Mouse (Mus musculus) layer of hippocampus, adult 18-20 months (tissue): ENCODE measurements around the gene Olfr668. TPM values are rescaled to one million over a fixed set of nuclear protein-coding genes. Genes with fewer than 3 reads are reported as not detected.
"Not testable (repeated sequence)": the region's sequence is repeated elsewhere in the genome, so short reads cannot be mapped to it uniquely, and the experiment has no call there.

Source experiments
- DNase-seq, 2 experiments: peaks; one replicate each; pipeline ENCODE4 v3.0.0; 2022; ENCODE audit warnings: low spot score in 2 of 2
- long read RNA-seq: library from polyadenylated mRNA; stranded (forward); transcript quantifications from one replicate; pipeline ENCODE4 v2.0.0, GENCODE M21; 2021
- total RNA-seq, 2 experiments: library from RNA; stranded (reverse); gene quantifications; 2 replicates each; pipeline ENCODE4 v1.2.3; 2021

Gene Olfr668
- not detected for total RNA-seq
- long read RNA-seq: 0 reads

DNA sequence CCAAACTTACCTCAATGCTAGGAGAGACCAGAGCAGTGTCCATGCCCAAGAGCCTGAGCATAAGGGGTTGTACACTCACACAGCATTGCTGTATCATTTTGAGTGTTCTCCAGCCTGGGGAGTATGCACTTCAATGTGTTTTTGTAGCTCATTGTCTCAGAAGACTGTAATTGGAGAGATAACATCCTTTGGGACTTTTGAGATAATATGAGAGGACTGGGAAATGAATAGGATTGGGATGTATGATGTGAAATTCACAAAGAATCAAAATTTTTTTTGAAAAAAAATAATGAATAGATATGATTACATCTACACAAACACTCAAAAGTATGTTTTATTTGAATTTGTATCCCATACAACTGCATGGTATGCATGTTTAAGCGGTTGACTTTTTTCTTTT, at the start of gene Olfr668:
TSS of gene Olfr668 (minus strand) at position 101 of the 400 bp plus-strand sequence.
- no peak for DNase-seq

DNA sequence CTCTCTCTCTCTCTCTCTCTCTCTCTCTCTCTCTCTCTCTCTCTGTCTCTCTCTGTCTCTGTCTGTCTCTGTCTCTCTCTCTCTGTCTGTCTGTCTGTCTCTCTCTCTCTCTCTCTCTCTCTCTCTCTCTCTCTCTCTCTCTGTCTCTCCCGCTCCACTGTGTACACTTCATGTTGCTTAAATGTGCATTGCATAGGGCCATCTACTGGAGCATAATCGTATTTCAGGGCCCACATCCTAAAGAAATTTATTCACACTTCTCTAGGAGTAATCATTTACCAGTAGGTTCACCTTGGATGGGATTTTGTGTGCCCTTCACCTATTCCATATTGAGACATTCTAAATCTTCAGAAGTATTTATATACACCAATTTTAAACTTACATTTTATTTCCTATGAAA, 44.6 kb upstream of the Olfr668 start:
- DNase-seq: not testable (repeated sequence)

DNA sequence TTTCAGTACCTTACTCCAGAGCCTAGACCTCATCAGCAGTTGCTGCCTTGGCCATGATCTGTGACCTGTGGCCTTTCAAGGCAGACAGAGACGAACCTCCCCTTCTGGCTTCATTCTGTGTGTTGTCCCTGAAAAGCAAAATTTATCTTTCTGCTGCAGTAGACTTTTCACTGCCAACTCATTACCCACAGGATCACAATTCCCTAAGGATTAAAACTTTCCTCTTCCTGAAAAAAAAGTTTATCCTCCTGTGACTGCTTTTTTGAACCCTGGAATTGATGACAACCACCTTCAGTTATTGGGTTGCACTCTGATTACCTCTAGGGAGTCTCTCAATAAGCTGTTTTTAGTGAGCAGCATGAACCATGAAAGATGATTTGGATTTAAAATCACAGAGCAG, 34.7 kb upstream of the Olfr668 start, which contains the start of gene Olfr670:
TSS of gene Olfr670 (minus strand) at position 101 of the 400 bp plus-strand sequence.
- no peak for DNase-seq

DNA sequence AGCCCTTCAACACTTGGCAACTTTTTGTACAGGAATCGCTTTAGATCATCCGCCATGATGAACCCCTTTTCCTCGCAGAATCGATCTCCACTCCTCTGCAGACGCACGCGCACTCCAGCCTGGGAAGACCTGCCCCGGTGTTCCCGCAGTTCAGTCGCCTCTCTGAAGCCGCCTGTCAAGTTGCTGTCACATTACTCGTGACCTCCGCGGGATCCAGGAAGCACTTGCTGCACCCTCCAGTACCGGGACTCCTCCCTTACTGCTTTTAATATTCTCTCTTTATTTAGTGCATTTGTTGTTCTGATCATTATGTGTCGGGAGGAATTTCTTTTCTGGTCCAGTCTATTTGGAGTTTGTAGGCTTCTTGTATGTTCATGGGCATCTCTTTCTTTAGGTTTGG, 22.4 kb upstream of the Olfr668 start:
- not testable (repeated sequence) for DNase-seq

DNA sequence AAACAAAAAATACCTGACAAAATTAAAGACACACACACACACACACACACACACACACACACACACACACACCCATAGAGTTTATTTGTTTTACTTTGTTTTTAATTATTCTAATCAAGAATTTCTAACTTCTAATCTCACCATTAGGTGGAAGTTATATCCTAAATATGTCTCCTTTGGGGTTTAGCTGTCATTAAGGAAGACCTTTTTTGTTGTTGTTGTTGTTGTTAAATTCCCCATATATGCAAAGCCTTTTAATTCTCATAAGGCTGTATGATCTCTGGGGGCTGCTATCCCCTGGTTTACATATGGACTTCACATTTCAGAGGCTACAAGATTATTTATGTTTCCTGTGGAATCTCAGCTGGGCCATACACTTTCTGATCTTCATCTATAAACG, 6.1 kb upstream of the Olfr668 start, which contains the start of gene Olfr669:
TSS of gene Olfr669 (plus strand) at position 301 of the 400 bp plus-strand sequence.
- DNase-seq: no peak

DNA sequence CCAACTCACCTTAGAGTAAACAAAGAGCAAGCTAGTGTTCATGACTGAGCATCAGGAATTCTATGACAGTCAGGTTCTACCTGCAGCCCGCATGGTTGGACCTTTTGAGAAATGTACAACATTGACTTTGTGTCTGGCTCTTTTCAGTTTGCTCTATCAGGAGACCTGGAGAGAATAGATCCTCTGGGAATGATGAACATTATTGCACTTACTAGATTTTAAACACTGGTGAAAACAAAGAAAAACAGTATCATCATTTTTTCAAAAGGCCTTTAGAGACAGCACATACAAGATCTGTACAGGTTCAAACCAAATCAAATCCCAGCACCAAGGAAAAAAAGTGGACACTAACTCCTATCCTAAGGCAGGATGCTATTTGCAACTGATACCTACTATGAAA, 6.5 kb downstream of the Olfr668 start, which contains the start of gene Olfr667:
TSS of gene Olfr667 (minus strand) at position 101 of the 400 bp plus-strand sequence.
- no peak for DNase-seq

DNA sequence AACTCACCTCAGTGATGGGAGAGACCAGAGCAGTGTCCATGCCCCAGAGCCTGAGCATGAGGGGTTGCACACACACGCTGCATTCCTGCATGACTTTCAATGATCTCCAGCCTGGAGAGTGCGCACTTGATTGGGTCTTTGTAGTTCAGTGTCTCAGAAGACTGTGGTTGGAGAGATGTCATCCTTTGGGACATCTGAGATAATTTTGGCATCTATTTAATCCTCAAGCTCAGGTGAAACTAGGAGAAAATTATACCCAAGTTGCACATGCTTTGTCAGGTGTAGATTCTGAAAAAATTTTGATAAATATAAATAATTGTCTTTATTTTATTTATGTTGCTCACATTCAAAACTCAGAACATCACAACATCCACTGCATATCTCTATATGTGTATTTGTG, 32.0 kb downstream of the Olfr668 start, which contains the start of gene Olfr666:
TSS of gene Olfr666 (minus strand) at position 101 of the 400 bp plus-strand sequence.
- DNase-seq: no peak

DNA sequence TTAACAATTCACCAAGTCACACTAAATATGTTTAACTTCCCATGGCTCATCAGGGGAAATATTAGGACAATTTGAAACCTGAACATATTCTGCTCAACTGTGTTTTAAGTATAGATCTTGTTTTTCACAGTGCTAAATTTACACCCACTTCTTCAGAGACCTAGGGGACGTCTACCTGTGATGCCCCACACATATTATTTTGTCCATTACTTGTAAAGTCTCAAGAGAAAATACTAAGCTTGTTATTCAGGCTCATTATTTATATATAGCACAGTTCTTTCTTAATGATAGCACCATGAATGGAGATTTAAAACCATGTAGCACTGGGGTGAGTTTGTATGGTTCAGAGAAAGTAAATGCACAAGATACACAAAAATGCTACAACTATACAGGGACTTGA, 50.1 kb downstream of the Olfr668 start, which contains the start of gene Olfr665:
TSS of gene Olfr665 (plus strand) at position 301 of the 400 bp plus-strand sequence.
- no peak for DNase-seq

Other genes starting within 250 kb of the Olfr668 start
- not detected for gene Olfr661, start 241.6 kb downstream of the Olfr668 start, total RNA-seq
- not detected for gene Usp17le, start 150.6 kb downstream of the Olfr668 start, total RNA-seq
- gene Usp17lb, start 85.5 kb downstream of the Olfr668 start, total RNA-seq: not detected
- not detected for gene Usp17la, start 71.0 kb downstream of the Olfr668 start, total RNA-seq
- not detected for gene Olfr665, start 50.0 kb downstream of the Olfr668 start, total RNA-seq
- gene Olfr666, start 32.1 kb downstream of the Olfr668 start, total RNA-seq: not detected
- not detected for gene Olfr667, start 6.6 kb downstream of the Olfr668 start, total RNA-seq
- gene Olfr669, start 6.2 kb upstream of the Olfr668 start, total RNA-seq: not detected
- gene Olfr670, start 34.6 kb upstream of the Olfr668 start, total RNA-seq: not detected
- gene Olfr671, start 51.1 kb upstream of the Olfr668 start, total RNA-seq: not detected
- gene Olfr672, start 74.0 kb upstream of the Olfr668 start, total RNA-seq: not detected
- not detected for gene Olfr675, start 100.4 kb upstream of the Olfr668 start, total RNA-seq
- gene Olfr676, start 104.6 kb upstream of the Olfr668 start, total RNA-seq: not detected
- not detected for gene Olfr677, start 123.3 kb upstream of the Olfr668 start, total RNA-seq
- gene Olfr678, start 136.4 kb upstream of the Olfr668 start, total RNA-seq: not detected
- gene Olfr679, start 153.1 kb upstream of the Olfr668 start, total RNA-seq: not detected
- not detected for gene Olfr680-ps1, start 164.8 kb upstream of the Olfr668 start, total RNA-seq
- not detected for gene Olfr681, start 188.8 kb upstream of the Olfr668 start, total RNA-seq
- not detected for gene Olfr683, start 219.0 kb upstream of the Olfr668 start, total RNA-seq
- not detected for gene Olfr684, start 235.6 kb upstream of the Olfr668 start, total RNA-seq